Mouse (Mus musculus) cerebellum, postnatal 14 days (tissue): Measurements from ENCODE around the gene Nipsnap2.
"Not testable (repeated sequence)": the region's sequence is repeated elsewhere in the genome, so short reads cannot be mapped to it uniquely, and the experiment has no call there.

Experiments
- DNase-seq, 2 experiments: peaks; one replicate each; pipeline ENCODE4 v3.0.0; 2021; ENCODE audit warnings: mixed read lengths in 2 of 2

Gene Nipsnap2

GRCm38 (mm10) chr5:129761865-129762540 lies 37.1 kb downstream of the Nipsnap2 start:
- DNase-seq = peak in 1 of 2 experiments; percentile 17

- DNase-seq = no peak
These were observed 45.8 kb downstream of the Nipsnap2 start for GRCm38 (mm10) chr5:129770443-129771355.

GRCm38 (mm10) chr5:129772433-129772832 lies 47.6 kb downstream of the Nipsnap2 start:
- DNase-seq = no peak

DNA sequence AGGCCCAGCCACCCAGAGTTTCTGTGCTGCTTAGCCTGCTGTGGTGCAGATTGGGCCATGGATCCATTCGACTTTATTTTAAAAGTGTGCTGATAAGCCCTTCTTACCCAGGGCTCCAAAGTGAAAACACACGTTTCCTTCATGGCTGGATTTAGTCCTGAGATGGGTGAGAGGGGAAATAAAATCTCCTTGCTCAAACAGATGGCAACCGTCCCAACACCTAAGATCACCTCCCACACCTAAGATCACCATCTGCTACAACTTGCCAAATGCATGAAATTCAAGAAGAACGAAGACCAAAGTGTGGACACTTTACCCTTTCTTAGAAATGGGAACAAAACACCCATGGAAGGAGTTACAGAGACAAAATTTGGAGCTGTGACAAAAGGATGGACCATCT lies 48.5 kb downstream of the Nipsnap2 start:
- DNase-seq = not testable (repeated sequence)

DNA sequence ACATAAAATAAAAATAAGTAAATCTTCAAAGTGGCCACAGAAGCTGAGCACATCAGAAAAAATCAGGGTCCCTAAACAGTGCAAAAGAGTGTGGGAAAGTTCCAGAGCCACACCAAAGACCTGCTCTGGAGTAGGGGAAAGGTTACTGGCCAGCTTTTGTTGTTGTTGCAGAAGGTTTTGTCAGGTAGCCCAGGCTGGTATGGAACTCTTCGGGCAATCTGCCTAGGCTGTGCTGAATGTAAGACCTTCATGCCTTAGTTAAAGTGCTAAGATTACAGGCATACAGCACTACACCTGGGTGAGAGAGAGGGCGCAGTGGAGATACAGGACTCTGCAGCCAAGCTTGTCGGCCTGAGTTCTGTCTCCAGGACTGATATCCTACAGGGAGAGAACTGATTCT lies 49.8 kb downstream of the Nipsnap2 start:
- no peak for DNase-seq

- no peak for DNase-seq
These were observed 53.6 kb downstream of the Nipsnap2 start for GRCm38 (mm10) chr5:129778348-129778995.

DNA sequence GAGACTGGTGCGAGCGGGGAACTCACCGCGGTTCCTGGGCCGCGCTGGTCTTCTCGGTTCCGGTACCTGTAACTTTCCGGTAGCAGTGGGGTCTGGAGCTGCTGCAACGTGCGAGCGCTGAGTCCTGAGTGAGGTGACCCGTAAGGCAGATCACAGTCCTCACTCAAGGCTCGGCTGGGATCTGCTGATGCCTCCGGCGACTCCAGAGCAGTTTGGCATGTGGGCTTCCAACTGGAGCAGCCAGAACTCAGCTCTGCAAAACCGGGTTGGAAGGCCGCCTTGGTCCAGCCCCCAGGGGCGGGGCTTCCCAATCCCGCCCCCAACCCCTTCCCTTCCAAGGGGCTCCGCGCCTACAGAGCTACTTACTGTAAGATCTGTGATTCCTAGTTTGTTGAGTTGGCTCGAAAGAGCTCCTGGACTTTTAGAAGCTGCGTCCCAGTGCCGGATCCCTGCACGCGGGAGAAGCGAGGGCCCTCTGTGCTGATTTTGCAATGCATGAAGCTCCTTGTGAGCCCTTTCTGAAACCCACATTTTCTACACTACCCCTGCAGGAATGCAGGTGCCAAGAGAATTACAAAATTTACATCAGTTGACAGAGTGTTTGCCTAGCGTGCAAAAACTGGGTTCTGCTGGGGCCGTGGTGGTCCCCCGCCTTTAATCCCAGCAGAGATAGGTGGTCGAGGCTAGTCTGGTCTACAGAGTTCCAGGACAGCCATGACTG lies 54.3 kb downstream of the Nipsnap2 start:
- peak; percentile 86 for DNase-seq

GRCm38 (mm10) chr5:129780131-129780530 lies 55.3 kb downstream of the Nipsnap2 start:
- no peak for DNase-seq

GRCm38 (mm10) chr5:129782211-129782610 lies 57.3 kb downstream of the Nipsnap2 start:
- peak in 1 of 2 experiments; percentile 28 for DNase-seq

DNA sequence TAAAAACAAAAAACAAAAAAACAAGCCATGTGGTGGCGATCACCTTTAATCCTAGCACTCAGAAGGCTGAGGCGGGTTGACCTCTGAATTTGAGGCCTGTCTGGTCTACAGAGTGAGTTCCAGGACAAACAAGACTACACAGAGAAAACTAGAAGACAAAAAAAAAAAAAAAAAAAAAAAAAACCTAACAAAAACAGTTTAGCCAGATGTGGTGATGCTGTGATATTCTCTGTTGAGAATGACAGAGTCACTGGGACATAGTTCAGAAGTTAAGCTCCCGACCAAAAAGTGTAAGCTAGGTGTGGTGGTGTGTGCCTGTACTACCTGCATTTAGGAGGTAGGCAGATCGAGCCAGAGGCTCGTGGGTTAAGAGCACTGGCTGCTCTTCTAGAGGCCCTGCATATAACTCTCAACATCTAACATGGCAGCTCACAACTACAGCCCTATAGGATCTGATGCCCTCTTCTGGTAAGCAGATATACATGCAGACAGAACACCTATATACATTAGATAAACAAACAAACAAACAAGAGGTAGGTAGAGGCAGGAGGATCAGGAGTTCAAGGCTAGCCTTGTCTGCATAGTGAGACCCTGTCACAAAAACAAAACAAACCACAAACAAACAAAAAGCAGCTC lies 60.5 kb downstream of the Nipsnap2 start:
- DNase-seq = no peak

DNA sequence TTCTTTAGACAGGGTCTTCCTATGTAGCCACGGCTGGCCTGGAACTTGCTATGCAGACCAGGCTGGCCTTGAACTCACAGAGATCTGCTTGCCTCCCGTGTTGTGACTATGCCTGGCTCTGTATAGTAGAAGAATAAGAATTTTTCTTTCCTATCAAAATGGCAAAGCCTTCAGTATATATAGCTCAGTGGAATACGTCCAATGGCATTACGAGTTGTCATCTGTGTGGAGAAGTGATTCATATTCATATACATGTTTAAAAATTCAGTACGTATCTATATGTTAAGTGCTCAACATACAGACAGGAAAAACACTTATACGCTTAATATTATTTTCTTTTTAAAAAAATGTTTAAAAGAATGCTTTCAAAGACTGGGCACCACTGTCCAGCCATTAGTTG lies 61.3 kb downstream of the Nipsnap2 start:
- DNase-seq = peak in 1 of 2 experiments; percentile 24

- DNase-seq = peak; percentile 98 to 99
These were observed 62.2 kb downstream of the Nipsnap2 start, which contains the start of gene Psph for GRCm38 (mm10) chr5:129786818-129787790. Psph (minus strand) TSS chr5:129787449.

DNA sequence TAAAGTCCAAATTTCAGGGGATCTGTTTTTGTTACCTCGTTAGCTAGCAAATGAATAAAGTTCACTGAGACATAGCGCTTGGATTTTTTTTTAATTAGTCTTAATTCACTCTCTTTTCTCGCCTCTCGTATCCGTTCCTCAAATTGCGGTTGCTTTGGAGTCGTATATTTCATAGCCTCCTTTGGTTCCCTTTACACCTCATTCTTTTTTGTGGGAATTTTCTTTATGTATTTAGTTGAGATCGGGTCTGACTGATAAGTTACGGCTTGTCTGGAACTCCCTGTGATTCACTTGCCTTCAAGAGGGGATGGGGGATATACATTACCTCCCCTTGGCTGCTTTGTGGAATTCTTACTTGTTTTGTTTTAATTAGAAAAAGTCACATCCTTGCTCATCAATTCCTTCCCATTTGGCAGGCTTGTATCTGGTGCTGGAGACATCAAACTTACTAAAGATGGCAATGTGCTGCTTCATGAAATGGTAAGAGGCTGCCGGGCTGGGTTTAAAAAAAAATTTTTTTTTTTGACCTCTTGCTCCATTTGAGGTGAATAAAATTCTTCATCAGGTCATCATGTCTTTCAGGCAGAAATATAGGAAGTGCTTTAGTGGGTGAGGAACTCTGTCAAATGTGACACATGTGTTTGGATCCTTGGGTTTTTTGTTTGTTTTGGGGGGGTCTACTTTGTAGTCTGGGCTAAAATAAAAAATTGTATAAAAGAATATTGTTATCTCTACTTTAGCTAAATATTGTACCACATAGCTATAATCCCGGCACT lies 63.1 kb downstream of the Nipsnap2 start:
- no peak for DNase-seq

- not testable (repeated sequence) for DNase-seq
These were observed 65.7 kb downstream of the Nipsnap2 start for GRCm38 (mm10) chr5:129790591-129790990.
